Mouse (Mus musculus): ENCODE measurements around the gene Skor1.

Skor1 gene

GRCm38 (mm10) chr9:63091101-63091921 is 57.5 kb downstream of the Skor1 start:
- DNase-seq (ENCODE audit: low spot score) = no peak

- no peak for DNase-seq (ENCODE audit: low spot score)
Measured at GRCm38 (mm10) chr9:63089141-63089540, 59.6 kb downstream of the Skor1 start.
